Mouse (Mus musculus): ENCODE measurements around the gene Syne1.

DNA sequence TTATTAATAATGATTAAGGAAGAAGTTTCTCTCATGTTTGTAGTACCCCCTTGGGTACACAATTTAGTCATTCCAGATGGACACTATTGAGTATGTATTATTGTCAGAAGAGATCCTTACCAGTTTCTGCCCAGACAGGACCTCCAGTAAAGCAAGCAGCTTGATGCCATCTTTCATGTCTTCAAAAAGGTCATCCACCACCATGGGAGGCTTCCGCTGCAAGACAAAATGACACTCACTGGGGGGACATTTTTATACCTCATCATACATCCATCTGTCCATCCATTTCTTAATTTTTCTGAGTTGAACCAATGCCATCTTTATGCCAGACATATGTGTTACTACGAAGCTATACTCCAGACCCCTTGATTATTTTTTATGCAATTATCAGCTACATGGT lies 108.3 kb downstream of the Syne1 start:
- TF ChIP-seq CTCF (IDR thresholded peaks at IDR 0.05; ENCODE audit: low read depth, low read length) = no peak
- TF ChIP-seq POLR2A (IDR thresholded peaks at IDR 0.05; ENCODE audit: borderline replicate concordance, low read depth, low read length) = no peak

Data from bone marrow macrophage, adult 2 months (primary cell).